Mouse (Mus musculus): Measurements from ENCODE around the gene Flot2. TPM values are rescaled to one million over a fixed set of nuclear protein-coding genes. Genes with fewer than 3 reads are reported as not detected.
A peak's percentile ranks its signal among the peaks of the same experiment; 100 is the strongest.

Gene Flot2
- polyA plus RNA-seq, 1 experiment = 44.1 TPM

- TF ChIP-seq POLR2A (IDR thresholded peaks at IDR 0.05; ENCODE audit: borderline replicate concordance, control insufficient read depth, low read depth, low read length) (no peak), CTCF (IDR thresholded peaks at IDR 0.05; ENCODE audit: control insufficient read depth, insufficient read depth, low read length) (no peak)
- H3K4me1 ChIP-seq (ENCODE audit: control insufficient read depth, insufficient read depth, low read length) = no peaks in the 10 kb centered on the region
- 75% methylated on average over 8 of the region's 8 CpGs for WGBS
- no peak overlapping the region for H3K27ac ChIP-seq (ENCODE audit: control insufficient read depth, insufficient read depth, low read depth, low read length, poor library complexity)
- H3K4me3 ChIP-seq (replicated peaks; ENCODE audit: control insufficient read depth, low read depth, low read length) = no peak overlapping the region
These were observed 15.3 kb downstream of the Flot2 start for GRCm38 (mm10) chr11:78053078-78053477.

GRCm38 (mm10) chr11:78056946-78057345, 19.2 kb downstream of the Flot2 start:
- TF ChIP-seq CTCF (IDR thresholded peaks at IDR 0.05; ENCODE audit: control insufficient read depth, insufficient read depth, low read length) (no peak), POLR2A (IDR thresholded peaks at IDR 0.05; ENCODE audit: borderline replicate concordance, control insufficient read depth, low read depth, low read length) (no peak)
- Histone ChIP-seq H3K4me3 (replicated peaks; ENCODE audit: control insufficient read depth, low read depth, low read length) (no peak overlapping the region), H3K27ac (ENCODE audit: control insufficient read depth, insufficient read depth, low read depth, low read length, poor library complexity) (no peak overlapping the region), H3K4me1 (ENCODE audit: control insufficient read depth, insufficient read depth, low read length) (peaks cover 3% of the 10 kb centered on the region)
- 79% methylated on average over 8 of the region's 8 CpGs for WGBS

- H3K4me3 ChIP-seq (replicated peaks; ENCODE audit: control insufficient read depth, low read depth, low read length) = no peak overlapping the region
- no peak overlapping the region for H3K27ac ChIP-seq (ENCODE audit: control insufficient read depth, insufficient read depth, low read depth, low read length, poor library complexity)
- H3K4me1 ChIP-seq (ENCODE audit: control insufficient read depth, insufficient read depth, low read length) = peaks cover 4% of the 10 kb centered on the region
- WGBS = 38% methylated on average over 9 of the region's 9 CpGs
- no peak for TF ChIP-seq POLR2A (IDR thresholded peaks at IDR 0.05; ENCODE audit: borderline replicate concordance, control insufficient read depth, low read depth, low read length)
- peak; percentile 98 for TF ChIP-seq CTCF (IDR thresholded peaks at IDR 0.05; ENCODE audit: control insufficient read depth, insufficient read depth, low read length)
These were observed 22.4 kb downstream of the Flot2 start for GRCm38 (mm10) chr11:78059833-78060757.

- H3K27ac ChIP-seq (ENCODE audit: control insufficient read depth, insufficient read depth, low read depth, low read length, poor library complexity) = no peak overlapping the region
- no peak overlapping the region for H3K4me3 ChIP-seq (replicated peaks; ENCODE audit: control insufficient read depth, low read depth, low read length)
- TF ChIP-seq CTCF (IDR thresholded peaks at IDR 0.05; ENCODE audit: control insufficient read depth, insufficient read depth, low read length) (no peak), POLR2A (IDR thresholded peaks at IDR 0.05; ENCODE audit: borderline replicate concordance, control insufficient read depth, low read depth, low read length) (no peak)
- peaks cover 6% of the 10 kb centered on the region for H3K4me1 ChIP-seq (ENCODE audit: control insufficient read depth, insufficient read depth, low read length)
- WGBS = 53% methylated on average over 1 of the region's 1 CpGs
These were observed 24.8 kb downstream of the Flot2 start for GRCm38 (mm10) chr11:78062563-78062962.

GRCm38 (mm10) chr11:78065906-78066305, 28.2 kb downstream of the Flot2 start:
- 49% methylated on average over 2 of the region's 2 CpGs for WGBS
- TF ChIP-seq POLR2A (IDR thresholded peaks at IDR 0.05; ENCODE audit: borderline replicate concordance, control insufficient read depth, low read depth, low read length) (no peak; the same call in 1 of the 2 replicates), CTCF (IDR thresholded peaks at IDR 0.05; ENCODE audit: control insufficient read depth, insufficient read depth, low read length) (no peak)
- no peak overlapping the region for H3K4me3 ChIP-seq (replicated peaks; ENCODE audit: control insufficient read depth, low read depth, low read length)
- peaks cover 5% of the 10 kb centered on the region for H3K4me1 ChIP-seq (ENCODE audit: control insufficient read depth, insufficient read depth, low read length)
- H3K27ac ChIP-seq (ENCODE audit: control insufficient read depth, insufficient read depth, low read depth, low read length, poor library complexity) = peak overlapping the region; percentile 75

- Histone ChIP-seq H3K27ac (ENCODE audit: control insufficient read depth, insufficient read depth, low read depth, low read length, poor library complexity) (peak overlapping the region; percentile 75; the same call in 1 of the 2 replicates), H3K4me3 (replicated peaks; ENCODE audit: control insufficient read depth, low read depth, low read length) (no peak overlapping the region), H3K4me1 (ENCODE audit: control insufficient read depth, insufficient read depth, low read length) (peaks cover 4% of the 10 kb centered on the region)
- TF ChIP-seq CTCF (IDR thresholded peaks at IDR 0.05; ENCODE audit: control insufficient read depth, insufficient read depth, low read length) = no peak
- TF ChIP-seq POLR2A (IDR thresholded peaks at IDR 0.05; ENCODE audit: borderline replicate concordance, control insufficient read depth, low read depth, low read length) = no peak
- 90% methylated on average over 2 of the region's 2 CpGs for WGBS
These were observed 28.9 kb downstream of the Flot2 start for GRCm38 (mm10) chr11:78066641-78067040.

- 58% methylated on average over 5 of the region's 5 CpGs for WGBS
- TF ChIP-seq CTCF (IDR thresholded peaks at IDR 0.05; ENCODE audit: control insufficient read depth, insufficient read depth, low read length) (no peak), POLR2A (IDR thresholded peaks at IDR 0.05; ENCODE audit: borderline replicate concordance, control insufficient read depth, low read depth, low read length) (no peak)
- Histone ChIP-seq H3K4me1 (ENCODE audit: control insufficient read depth, insufficient read depth, low read length) (peaks cover 3% of the 10 kb centered on the region; the same call in 1 of the 2 replicates), H3K4me3 (replicated peaks; ENCODE audit: control insufficient read depth, low read depth, low read length) (no peak overlapping the region), H3K27ac (ENCODE audit: control insufficient read depth, insufficient read depth, low read depth, low read length, poor library complexity) (peak overlapping the region; percentile 25)
These were observed 29.8 kb downstream of the Flot2 start for GRCm38 (mm10) chr11:78067566-78067965.

GRCm38 (mm10) chr11:78069130-78069529, 31.4 kb downstream of the Flot2 start:
- no peak for TF ChIP-seq POLR2A (IDR thresholded peaks at IDR 0.05; ENCODE audit: borderline replicate concordance, control insufficient read depth, low read depth, low read length)
- TF ChIP-seq CTCF (IDR thresholded peaks at IDR 0.05; ENCODE audit: control insufficient read depth, insufficient read depth, low read length) = no peak
- 60% methylated on average over 5 of the region's 5 CpGs for WGBS
- Histone ChIP-seq H3K27ac (ENCODE audit: control insufficient read depth, insufficient read depth, low read depth, low read length, poor library complexity) (peak overlapping the region; percentile 93), H3K4me3 (replicated peaks; ENCODE audit: control insufficient read depth, low read depth, low read length) (no peak overlapping the region), H3K4me1 (ENCODE audit: control insufficient read depth, insufficient read depth, low read length) (peaks cover 3% of the 10 kb centered on the region; the same call in 1 of the 2 replicates)
